Mouse (Mus musculus): ENCODE measurements at regions not wholly inside any gene's neighbourhood (a gene's known extent, or its start where the extent isn't known, plus 50 kb on each side); places are given as distances from the start of the nearest gene placed in this dataset.

DNA sequence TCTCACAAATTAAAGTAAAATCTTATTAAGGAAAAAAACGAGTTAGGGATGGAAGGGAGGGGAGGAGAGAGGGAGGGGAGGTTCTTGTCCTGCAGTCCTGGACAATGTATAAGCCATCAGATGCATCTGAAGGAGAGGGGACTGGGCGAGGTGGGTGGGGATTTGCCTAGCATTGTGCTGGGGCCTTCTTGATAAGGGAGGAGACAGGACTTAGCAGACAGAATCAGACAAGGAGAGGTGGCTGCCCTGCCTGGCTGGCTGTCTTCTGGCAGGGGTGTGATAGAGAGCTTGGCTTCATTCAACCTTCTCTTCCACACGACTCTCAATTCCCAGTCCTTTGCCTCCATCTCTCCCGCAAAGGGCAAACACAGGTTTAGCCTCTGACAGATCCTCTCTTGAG lies 318.9 kb downstream of the Gm49356 start:
- no peak for DNase-seq (ENCODE audit: low read depth, low spot score)

DNA sequence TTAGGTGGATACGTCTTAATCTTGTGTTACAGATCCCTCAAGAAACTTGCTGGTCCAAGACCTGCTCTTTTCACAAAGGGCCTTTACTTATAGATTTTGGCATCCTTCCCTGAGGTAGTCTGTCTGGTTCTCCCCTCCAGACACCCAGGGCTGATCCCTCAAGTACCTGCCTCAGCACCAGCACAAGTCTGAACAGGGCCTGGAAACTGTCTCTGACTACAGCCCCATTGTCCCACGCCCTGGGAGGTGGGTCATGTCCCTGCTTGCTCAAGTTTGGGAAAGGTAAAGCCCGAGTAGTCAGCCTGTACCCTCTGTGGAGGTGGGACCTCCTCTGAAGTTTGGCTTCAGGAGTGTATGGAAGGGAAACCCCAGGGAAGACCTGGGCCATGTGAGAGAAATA lies 323.3 kb downstream of the Gm49356 start:
- DNase-seq (ENCODE audit: low read depth, low spot score), result no peak

DNA sequence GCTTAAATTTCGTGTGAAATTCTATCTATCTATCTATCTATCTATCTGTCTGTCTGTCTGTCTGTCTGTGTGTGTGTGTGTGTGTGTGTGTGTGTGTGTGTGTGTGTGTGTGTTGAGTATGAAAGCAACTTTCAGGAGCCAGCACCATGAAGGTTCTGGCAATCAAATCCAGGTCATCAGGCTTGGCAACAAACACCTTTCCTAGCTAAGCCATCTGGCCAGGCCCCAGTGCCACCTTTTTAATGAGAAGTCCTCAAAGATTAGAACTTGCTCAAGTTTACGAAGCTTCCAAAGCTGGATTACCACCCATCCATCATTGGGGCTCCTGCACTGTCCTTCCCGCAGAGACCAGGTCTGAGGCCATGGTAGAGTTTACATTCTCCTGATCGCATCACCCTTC lies 325.0 kb downstream of the Gm49356 start:
- DNase-seq (ENCODE audit: low read depth, low spot score), result no peak

- DNase-seq (ENCODE audit: low read depth, low spot score), result no peak
Observed at GRCm38 (mm10) chr15:59215239-59215638, 326.1 kb downstream of the Gm49356 start.

DNA sequence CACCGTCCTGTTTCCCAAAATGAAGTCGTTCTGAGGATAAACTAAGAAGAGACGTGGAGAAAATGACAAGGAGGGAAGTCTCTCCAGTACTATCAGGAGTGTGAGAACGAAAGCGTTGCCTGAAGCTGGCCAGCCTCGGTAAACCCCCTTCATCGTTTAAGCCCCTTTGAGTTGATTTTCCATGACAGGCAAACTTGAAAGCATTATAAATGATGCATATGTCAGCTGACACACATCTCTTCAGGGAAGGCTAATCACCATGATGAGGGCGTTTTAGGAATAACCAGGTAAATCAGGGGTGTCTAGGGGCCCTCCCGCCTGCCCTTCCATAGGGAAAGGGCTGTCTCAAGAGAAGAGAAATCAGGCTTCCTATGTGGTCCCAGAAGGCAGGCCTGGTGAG lies 328.4 kb downstream of the Gm49356 start:
- DNase-seq (ENCODE audit: low read depth, low spot score), result no peak

GRCm38 (mm10) chr15:59218916-59219315 lies 329.8 kb downstream of the Gm49356 start:
- DNase-seq (ENCODE audit: low read depth, low spot score), result no peak

GRCm38 (mm10) chr15:59225637-59226036 lies 336.5 kb downstream of the Gm49356 start:
- DNase-seq (ENCODE audit: low read depth, low spot score), result no peak

DNA sequence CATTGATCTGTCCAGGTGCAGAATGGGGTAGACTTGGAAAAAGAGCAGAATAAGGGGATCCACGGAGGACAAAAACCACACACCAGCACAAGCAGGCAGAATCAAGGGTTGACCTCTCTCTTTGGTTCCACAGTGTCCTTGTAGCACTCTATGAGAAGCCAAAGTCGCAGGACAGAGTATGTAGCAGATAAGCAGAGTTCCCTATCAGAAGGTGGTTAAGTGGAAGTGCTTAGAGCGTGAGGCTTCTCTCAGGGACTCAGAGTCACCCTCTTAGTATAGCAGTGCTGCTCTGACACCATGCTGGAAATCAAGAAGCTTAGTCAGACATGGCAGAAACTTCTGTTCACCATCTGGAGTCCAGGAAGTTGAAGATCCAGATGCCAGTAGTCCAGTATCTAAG lies 338.2 kb downstream of the Gm49356 start:
- no peak for DNase-seq (ENCODE audit: low read depth, low spot score)

DNA sequence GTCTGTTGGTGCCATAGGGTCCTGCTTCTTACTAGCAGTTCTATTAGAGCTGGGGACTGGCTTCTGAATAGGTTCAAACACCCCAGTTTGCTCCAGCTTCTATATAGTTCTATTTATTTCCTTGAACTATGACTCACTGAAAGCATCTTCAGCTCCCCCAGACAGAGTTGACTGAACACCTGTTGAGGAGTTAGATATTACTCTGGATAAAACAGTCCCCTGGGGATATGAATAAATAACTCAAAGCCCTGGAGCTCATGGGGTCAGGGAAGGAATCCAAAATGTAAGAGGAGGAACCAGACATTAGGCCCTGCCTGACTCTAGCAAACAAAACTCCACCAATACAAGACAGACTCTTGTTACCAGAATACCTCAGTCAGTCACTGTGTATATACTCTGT lies 341.4 kb downstream of the Gm49356 start:
- DNase-seq (ENCODE audit: low read depth, low spot score), result no peak

DNA sequence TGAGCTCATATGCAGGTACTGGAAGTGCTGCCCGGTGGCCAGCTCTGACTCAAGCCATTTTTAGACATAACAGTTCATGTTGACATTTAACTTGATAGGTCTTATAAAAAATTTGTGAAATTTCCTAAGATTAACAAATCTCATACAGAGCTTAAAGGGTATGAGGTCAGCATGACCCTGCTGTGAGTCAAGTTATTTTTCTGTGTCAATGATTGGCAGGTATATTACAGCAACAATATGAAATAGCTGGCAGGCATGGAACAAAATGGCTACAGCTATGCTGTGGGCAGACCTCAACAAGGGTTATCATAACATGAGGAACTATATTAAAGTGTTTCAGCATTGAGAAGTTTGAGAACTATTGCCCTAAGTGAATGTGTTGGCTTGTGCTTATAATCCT lies 342.6 kb downstream of the Gm49356 start:
- no peak for DNase-seq (ENCODE audit: low read depth, low spot score)

DNA sequence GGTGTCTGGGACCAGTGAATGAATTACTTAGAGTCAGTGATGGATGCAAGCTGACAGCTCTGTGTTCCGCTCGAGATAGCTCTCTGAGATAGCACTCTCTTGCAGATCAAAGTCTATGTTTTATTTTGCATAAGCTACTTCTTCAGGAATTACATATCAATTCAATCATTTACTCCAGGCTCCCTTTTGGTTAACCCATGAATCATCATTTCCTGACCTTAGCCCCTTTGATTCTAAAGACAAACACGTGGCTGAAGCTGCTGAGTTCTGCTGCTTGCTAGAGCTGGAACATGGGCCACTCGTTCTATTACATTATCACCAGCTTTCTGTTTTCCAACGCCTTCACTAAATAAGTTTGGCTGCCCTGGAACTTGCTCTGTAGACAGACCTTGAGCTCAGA lies 343.2 kb downstream of the Gm49356 start:
- DNase-seq (ENCODE audit: low read depth, low spot score), result no peak

- DNase-seq (ENCODE audit: low read depth, low spot score), result no peak
Observed at GRCm38 (mm10) chr15:59237446-59238161, 348.5 kb downstream of the Gm49356 start.

- no peak for DNase-seq (ENCODE audit: low read depth, low spot score)
Observed at GRCm38 (mm10) chr15:59241752-59242151, 352.7 kb downstream of the Gm49356 start.

DNA sequence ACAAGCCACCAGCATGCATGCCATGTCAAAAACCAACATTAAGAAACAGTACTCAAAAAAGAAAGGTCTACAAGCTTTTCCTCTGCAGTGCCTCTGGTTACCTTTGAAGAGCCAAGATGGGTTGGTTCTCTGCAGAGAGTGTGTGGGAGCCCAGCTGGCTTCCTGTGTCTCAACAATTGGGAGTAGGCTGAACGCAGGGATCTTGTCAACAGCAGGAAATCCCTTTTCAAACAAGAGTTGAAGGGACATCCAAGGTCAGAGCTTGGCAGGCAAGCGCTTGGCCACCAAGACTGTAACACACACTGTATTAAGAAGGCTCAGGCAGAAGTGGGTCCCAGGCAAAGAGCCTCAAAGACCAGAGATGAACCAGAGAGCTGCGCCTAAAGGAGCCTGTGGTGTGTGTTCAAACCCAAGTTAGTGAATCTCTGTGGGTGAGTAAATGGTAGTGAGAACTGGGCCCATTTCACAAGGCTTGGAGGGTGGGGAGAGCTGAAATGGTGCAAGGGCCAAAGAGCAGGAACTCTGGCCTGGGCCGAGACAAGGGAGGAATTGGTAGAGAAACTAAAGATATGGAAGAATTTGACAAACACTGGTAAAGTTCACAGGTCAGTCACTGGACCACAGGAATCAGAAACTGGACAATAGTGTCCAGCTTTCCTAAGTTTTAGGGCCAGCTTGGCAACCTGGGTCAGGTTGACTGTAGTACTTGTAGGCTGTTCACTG lies 357.0 kb downstream of the Gm49356 start:
- DNase-seq (ENCODE audit: low read depth, low spot score), result no peak

DNA sequence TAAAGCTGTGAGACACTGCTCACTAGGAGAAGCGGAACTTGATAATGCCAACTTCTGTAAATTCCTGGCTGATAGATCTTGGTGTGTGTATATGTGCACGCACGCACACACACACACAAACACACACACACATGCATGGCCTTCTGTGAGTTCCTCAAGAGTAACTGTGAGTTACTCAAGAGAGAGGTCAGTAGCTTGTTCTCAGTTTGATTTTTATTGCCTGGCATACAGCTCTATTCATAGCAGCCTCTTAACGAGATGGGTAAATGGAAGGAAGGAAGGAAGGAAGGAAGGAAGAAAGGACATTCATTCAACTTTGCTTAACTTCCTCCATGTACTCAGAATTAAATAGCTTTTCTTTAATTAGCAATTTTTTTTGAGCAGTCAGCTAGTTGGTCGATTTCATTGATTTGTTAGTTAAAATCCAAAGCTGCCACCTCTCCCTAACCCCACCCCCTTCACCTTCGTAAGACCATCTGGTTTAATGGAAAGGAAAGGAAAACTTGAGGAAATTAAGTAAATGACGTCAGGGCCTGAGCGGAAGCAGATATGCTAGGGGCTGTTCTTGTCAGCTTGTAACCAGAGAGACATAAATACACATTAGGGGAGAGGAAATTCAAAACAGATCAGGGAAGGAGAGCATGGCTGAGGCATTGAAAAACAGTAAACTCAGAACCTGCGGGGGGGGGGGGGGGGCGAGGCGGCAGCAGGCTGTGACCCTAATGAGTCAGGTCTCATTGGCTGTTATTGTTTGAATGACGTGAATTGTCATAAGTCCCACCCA lies 359.6 kb downstream of the Gm49356 start:
- peak; percentile 20 for DNase-seq (ENCODE audit: low read depth, low spot score)

DNA sequence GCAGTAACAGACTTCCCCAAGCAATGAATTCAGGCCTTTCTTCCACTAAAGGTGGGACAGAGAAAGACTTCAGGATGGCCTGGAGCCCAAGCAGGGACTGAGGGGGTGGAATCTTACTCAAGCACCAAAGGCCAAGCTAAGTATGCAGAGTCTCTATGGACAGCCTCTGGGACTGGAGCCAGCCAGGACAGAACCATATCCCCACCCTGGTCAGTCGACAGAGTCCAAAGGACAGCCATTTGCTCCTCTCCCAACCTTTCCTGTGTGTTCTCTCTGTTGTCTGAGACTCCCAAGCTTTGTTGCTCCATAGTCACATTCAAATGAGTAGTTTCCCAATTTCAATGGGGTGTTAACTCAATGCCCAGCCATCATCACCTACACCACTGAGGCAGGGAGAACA lies 372.3 kb downstream of the Gm49356 start:
- DNase-seq (ENCODE audit: low read depth, low spot score), result no peak

GRCm38 (mm10) chr15:59262380-59262779 lies 373.3 kb downstream of the Gm49356 start:
- no peak for DNase-seq (ENCODE audit: low read depth, low spot score)

GRCm38 (mm10) chr15:59263433-59264328 lies 374.6 kb downstream of the Gm49356 start:
- DNase-seq (ENCODE audit: low read depth, low spot score), result no peak

All from embryo, embryonic 11.5 days (tissue).